Mouse (Mus musculus): ENCODE results near the gene Tpx2. TPM values are rescaled to one million over a fixed set of nuclear protein-coding genes. Genes with fewer than 3 reads are reported as not detected.

Gene Tpx2
- polyA plus RNA-seq, 1 experiment, result 26.3 TPM

GRCm38 (mm10) chr2:152827321-152828010 is 20.3 kb upstream of the Tpx2 start:
- peak overlapping the region; percentile 77 for H3K4me3 ChIP-seq
- peaks cover 9% of the 10 kb centered on the region for H3K36me3 ChIP-seq (ENCODE audit: control insufficient read depth, insufficient read depth)
- H3ac ChIP-seq (ENCODE audit: control insufficient read depth, insufficient read length), result no peak overlapping the region
- TF ChIP-seq USF1 (IDR thresholded peaks at IDR 0.05; ENCODE audit: low read depth) (no peak), E2F4 (IDR thresholded peaks at IDR 0.05; ENCODE audit: insufficient read depth) (no peak), CEBPB (IDR thresholded peaks at IDR 0.05; ENCODE audit: insufficient read depth, poor library complexity, severe bottlenecking) (no peak), TCF12 (IDR thresholded peaks at IDR 0.05; ENCODE audit: insufficient read depth, poor library complexity, severe bottlenecking) (no peak), MYOD1 (IDR thresholded peaks at IDR 0.05; ENCODE audit: control insufficient read depth in 1 of 3, insufficient read length in 2 of 3, low read depth in 2 of 3) (no peak), SRF (IDR thresholded peaks at IDR 0.05; ENCODE audit: control insufficient read depth, insufficient read length, low read depth) (no peak), REST (IDR thresholded peaks at IDR 0.05; ENCODE audit: insufficient read depth, insufficient read length) (no peak), POLR2A (IDR thresholded peaks at IDR 0.05; ENCODE audit: insufficient read length, low read depth) (no peak), MYOG (IDR thresholded peaks at IDR 0.05; ENCODE audit: control insufficient read depth in 1 of 3, insufficient read depth in 1 of 3, insufficient read length in 2 of 3, low read depth in 2 of 3) (no peak), MAX (IDR thresholded peaks at IDR 0.05; ENCODE audit: low read depth) (no peak), POLR2AphosphoS2 (IDR thresholded peaks at IDR 0.05; ENCODE audit: insufficient read length, low read depth) (no peak), TCF3 (IDR thresholded peaks at IDR 0.05; ENCODE audit: insufficient read length, low read depth) (no peak)
- H3K27me3 ChIP-seq (ENCODE audit: control insufficient read depth, insufficient read depth, insufficient read length), result no peaks in the 10 kb centered on the region
- peaks cover 78% of the 10 kb centered on the region for H3K79me2 ChIP-seq (ENCODE audit: control insufficient read depth, insufficient read depth)
- H3K4me2 ChIP-seq (ENCODE audit: low read depth), result peak overlapping the region; percentile 78

- TF ChIP-seq REST (IDR thresholded peaks at IDR 0.05; ENCODE audit: insufficient read depth, insufficient read length) (no peak), POLR2AphosphoS2 (IDR thresholded peaks at IDR 0.05; ENCODE audit: insufficient read length, low read depth) (no peak), CEBPB (IDR thresholded peaks at IDR 0.05; ENCODE audit: insufficient read depth, poor library complexity, severe bottlenecking) (no peak), MAX (IDR thresholded peaks at IDR 0.05; ENCODE audit: low read depth) (no peak), E2F4 (IDR thresholded peaks at IDR 0.05; ENCODE audit: insufficient read depth) (no peak), TCF12 (IDR thresholded peaks at IDR 0.05; ENCODE audit: insufficient read depth, poor library complexity, severe bottlenecking) (no peak), MYOD1 (IDR thresholded peaks at IDR 0.05; ENCODE audit: control insufficient read depth in 1 of 3, insufficient read length in 2 of 3, low read depth in 2 of 3) (no peak), USF1 (IDR thresholded peaks at IDR 0.05; ENCODE audit: low read depth) (no peak), TCF3 (IDR thresholded peaks at IDR 0.05; ENCODE audit: insufficient read length, low read depth) (no peak), POLR2A (IDR thresholded peaks at IDR 0.05; ENCODE audit: insufficient read length, low read depth) (no peak), MYOG (IDR thresholded peaks at IDR 0.05; ENCODE audit: control insufficient read depth in 1 of 3, insufficient read depth in 1 of 3, insufficient read length in 2 of 3, low read depth in 2 of 3) (no peak), SRF (IDR thresholded peaks at IDR 0.05; ENCODE audit: control insufficient read depth, insufficient read length, low read depth) (no peak)
- peaks cover 73% of the 10 kb centered on the region for H3K79me2 ChIP-seq (ENCODE audit: control insufficient read depth, insufficient read depth)
- peaks cover 9% of the 10 kb centered on the region for H3K36me3 ChIP-seq (ENCODE audit: control insufficient read depth, insufficient read depth)
- no peak overlapping the region for H3ac ChIP-seq (ENCODE audit: control insufficient read depth, insufficient read length)
- peak overlapping the region; percentile 78 for H3K4me2 ChIP-seq (ENCODE audit: low read depth)
- no peaks in the 10 kb centered on the region for H3K27me3 ChIP-seq (ENCODE audit: control insufficient read depth, insufficient read depth, insufficient read length)
- H3K4me3 ChIP-seq, result peak overlapping the region; percentile 77
These were observed 19.8 kb upstream of the Tpx2 start for GRCm38 (mm10) chr2:152828011-152828370.

- Histone ChIP-seq H3K4me3 (peak overlapping the region; percentile 77), H3K4me2 (ENCODE audit: low read depth) (peak overlapping the region; percentile 78), H3K79me2 (ENCODE audit: control insufficient read depth, insufficient read depth) (peaks cover 68% of the 10 kb centered on the region), H3K27me3 (ENCODE audit: control insufficient read depth, insufficient read depth, insufficient read length) (no peaks in the 10 kb centered on the region), H3ac (ENCODE audit: control insufficient read depth, insufficient read length) (no peak overlapping the region), H3K36me3 (ENCODE audit: control insufficient read depth, insufficient read depth) (peaks cover 9% of the 10 kb centered on the region)
- TF ChIP-seq CEBPB (IDR thresholded peaks at IDR 0.05; ENCODE audit: insufficient read depth, poor library complexity, severe bottlenecking) (no peak), USF1 (IDR thresholded peaks at IDR 0.05; ENCODE audit: low read depth) (peak; percentile 77)
These were observed 19.2 kb upstream of the Tpx2 start for GRCm38 (mm10) chr2:152828532-152828931.

GRCm38 (mm10) chr2:152829367-152829881 is 18.3 kb upstream of the Tpx2 start:
- peaks cover 9% of the 10 kb centered on the region for H3K36me3 ChIP-seq (ENCODE audit: control insufficient read depth, insufficient read depth)
- H3K79me2 ChIP-seq (ENCODE audit: control insufficient read depth, insufficient read depth), result peaks cover 60% of the 10 kb centered on the region
- H3ac ChIP-seq (ENCODE audit: control insufficient read depth, insufficient read length), result peak overlapping the region; percentile 78
- peak overlapping the region; percentile 78 for H3K4me2 ChIP-seq (ENCODE audit: low read depth)
- peak overlapping the region; percentile 77 for H3K4me3 ChIP-seq
- TF ChIP-seq MYOG (IDR thresholded peaks at IDR 0.05; ENCODE audit: control insufficient read depth in 1 of 3, insufficient read depth in 1 of 3, insufficient read length in 2 of 3, low read depth in 2 of 3) (no peak), SRF (IDR thresholded peaks at IDR 0.05; ENCODE audit: control insufficient read depth, insufficient read length, low read depth) (no peak)
- no peaks in the 10 kb centered on the region for H3K27me3 ChIP-seq (ENCODE audit: control insufficient read depth, insufficient read depth, insufficient read length)

All from myocyte (in vitro differentiated cells).